8 mouse cellular contexts compared by ENCODE assay signal in the genomic region with DNA sequence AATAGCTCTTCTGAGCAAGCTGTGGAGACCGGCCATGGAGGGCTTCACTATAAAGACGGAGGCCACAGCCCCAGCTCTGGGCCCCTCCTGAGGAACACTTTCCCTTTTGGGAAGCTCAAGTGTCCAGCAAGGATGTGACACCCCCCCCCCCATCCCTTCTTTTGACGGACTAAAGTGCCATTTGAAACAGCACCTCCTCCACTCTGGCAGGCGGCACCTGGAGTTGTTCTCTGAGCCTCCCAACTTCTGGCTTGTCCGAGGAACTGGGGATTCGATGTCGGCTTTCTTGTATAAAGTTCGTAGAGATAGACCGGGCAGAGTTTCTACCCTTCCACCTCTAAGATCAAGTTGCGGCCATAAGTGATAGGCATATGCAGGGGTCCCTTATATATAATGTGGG.
A peak's percentile ranks its signal among the peaks of the same experiment; 100 is the strongest.
DNase-seq lines count a peak whose midpoint lies in the region; ATAC-seq and TF ChIP-seq lines count a peak whose summit lies in the region.

No protein-coding gene starts in this region.

- H3K4me1 ChIP-seq in kidney, embryonic 14.5 days (ENCODE audit: control insufficient read depth, insufficient read depth, low read length) = no peaks in the 10 kb centered on the region; the same call in 1 of the 2 replicates
- no peaks in the 10 kb centered on the region for H3K4me1 ChIP-seq in bone marrow, adult 2 months (ENCODE audit: control insufficient read depth, insufficient read depth, low read length)
- peaks cover 30% of the 10 kb centered on the region for H3K4me1 ChIP-seq in hindbrain, embryonic 12.5 days
- H3K4me1 ChIP-seq in midbrain, embryonic 12.5 days = peaks cover 17% of the 10 kb centered on the region

- ATAC-seq in kidney, embryonic 14.5 days (ENCODE audit: low FRiP score, low TSS enrichment) = no peak
- ATAC-seq in hindbrain, embryonic 12.5 days (ENCODE audit: low FRiP score) = peak; percentile 35; the same call in 1 of the 2 replicates
- peak; percentile 20; the same call in 1 of the 2 replicates for ATAC-seq in midbrain, embryonic 12.5 days (ENCODE audit: low FRiP score, low read depth)

- H3K4me2 ChIP-seq in kidney, embryonic 14.5 days (replicated peaks; ENCODE audit: low read depth, low read length) = peak overlapping the region; percentile 98
- H3K4me2 ChIP-seq in hindbrain, embryonic 12.5 days (replicated peaks) = peak overlapping the region; percentile 96
- peak overlapping the region; percentile 95 for H3K4me2 ChIP-seq in midbrain, embryonic 12.5 days (replicated peaks)

- TF ChIP-seq POLR2A in bone marrow, adult 2 months (IDR thresholded peaks at IDR 0.05; ENCODE audit: borderline replicate concordance, control insufficient read depth, low read depth, low read length) = no peak

- H3K4me3 ChIP-seq in kidney, embryonic 14.5 days (ENCODE audit: low read length) = peak overlapping the region; percentile 78
- peak overlapping the region; percentile 58 for H3K4me3 ChIP-seq in bone marrow, adult 2 months (replicated peaks; ENCODE audit: control insufficient read depth, low read depth, low read length)
- peak overlapping the region; percentile 79 for H3K4me3 ChIP-seq in hindbrain, embryonic 12.5 days
- H3K4me3 ChIP-seq in midbrain, embryonic 12.5 days = peak overlapping the region; percentile 65

- DNase-seq in kidney, adult 9 months = no peak
- no peak for DNase-seq in right cerebral cortex, postnatal 25 days
- no peak for DNase-seq in cerebellum, postnatal 4 days (ENCODE audit: low spot score in 2 of 2)
- no peak for DNase-seq in adrenal gland, postnatal 4 days (ENCODE audit: low spot score in 2 of 2)

- no peaks in the 10 kb centered on the region for H3K36me3 ChIP-seq in kidney, embryonic 14.5 days (ENCODE audit: control insufficient read depth, insufficient read depth, low read length)
- H3K36me3 ChIP-seq in hindbrain, embryonic 12.5 days = no peaks in the 10 kb centered on the region
- no peaks in the 10 kb centered on the region for H3K36me3 ChIP-seq in midbrain, embryonic 12.5 days

- TF ChIP-seq CTCF in bone marrow, adult 2 months (IDR thresholded peaks at IDR 0.05; ENCODE audit: control insufficient read depth, insufficient read depth, low read length) = no peak

- H3K27ac ChIP-seq in kidney, embryonic 14.5 days (ENCODE audit: low read depth, low read length) = no peak overlapping the region
- no peak overlapping the region for H3K27ac ChIP-seq in bone marrow, adult 2 months (ENCODE audit: control insufficient read depth, insufficient read depth, low read depth, low read length, poor library complexity)
- H3K27ac ChIP-seq in hindbrain, embryonic 12.5 days = no peak overlapping the region
- H3K27ac ChIP-seq in midbrain, embryonic 12.5 days (replicated peaks) = peak overlapping the region; percentile 76; the same call in 1 of the 2 replicates

- H3K9me3 ChIP-seq in kidney, embryonic 14.5 days (ENCODE audit: control insufficient read depth, low read length) = no peaks in the 10 kb centered on the region
- no peaks in the 10 kb centered on the region for H3K9me3 ChIP-seq in hindbrain, embryonic 12.5 days (replicated peaks)
- no peaks in the 10 kb centered on the region for H3K9me3 ChIP-seq in midbrain, embryonic 12.5 days

- H3K27me3 ChIP-seq in kidney, embryonic 14.5 days (ENCODE audit: control insufficient read depth, insufficient read depth, low read length) = peaks cover 25% of the 10 kb centered on the region
- H3K27me3 ChIP-seq in hindbrain, embryonic 12.5 days = peaks cover 40% of the 10 kb centered on the region
- peaks cover 43% of the 10 kb centered on the region for H3K27me3 ChIP-seq in midbrain, embryonic 12.5 days

- 1% methylated on average over 10 of the region's 10 CpGs for WGBS in kidney, embryonic 14.5 days
- WGBS in bone marrow, adult 2 months = 6% methylated on average over 10 of the region's 10 CpGs
- 1% methylated on average over 10 of the region's 10 CpGs for WGBS in hindbrain, embryonic 12.5 days
- under 1% methylated on average over 10 of the region's 10 CpGs for WGBS in midbrain, embryonic 12.5 days

- peak overlapping the region; percentile 72 for H3K9ac ChIP-seq in kidney, embryonic 14.5 days (ENCODE audit: low read depth, low read length)
- H3K9ac ChIP-seq in hindbrain, embryonic 12.5 days = peak overlapping the region; percentile 75
- H3K9ac ChIP-seq in midbrain, embryonic 12.5 days (replicated peaks) = peak overlapping the region; percentile 61
